Mouse (Mus musculus): ENCODE results near the gene Rsad1. TPM values are rescaled to one million over a fixed set of nuclear protein-coding genes. Genes with fewer than 3 reads are reported as not detected.

The Rsad1 gene
- total RNA-seq, 2 experiments from 2014 or later, result 9.8 to 10.2 TPM

- no peak for DNase-seq
- intact Hi-C loops (cut with DNase I), result loop anchor here (2.0 kb wide), 1 partner anchor 48 kb away; no protein-coding TSS in a partner anchor
Observed at GRCm38 (mm10) chr11:94499035-94499434, 50.0 kb downstream of the Rsad1 start.

- intact Hi-C loops (cut with DNase I), result loop anchor here (2.0 kb wide), 1 partner anchor 48 kb away; no protein-coding TSS in a partner anchor
- peak; percentile 67 to 69 for DNase-seq
Observed at GRCm38 (mm10) chr11:94498093-94498996, 50.7 kb downstream of the Rsad1 start.

GRCm38 (mm10) chr11:94495415-94495814, 53.6 kb downstream of the Rsad1 start:
- DNase-seq, result peak; percentile 62 to 63
- intact Hi-C loops (cut with DNase I), result no loop called here

GRCm38 (mm10) chr11:94491749-94492099, 57.3 kb downstream of the Rsad1 start:
- intact Hi-C loops (cut with DNase I), result no loop called here
- no peak for DNase-seq

GRCm38 (mm10) chr11:94491035-94491748, 57.9 kb downstream of the Rsad1 start:
- DNase-seq, result no peak
- intact Hi-C loops (cut with DNase I), result no loop called here

Other genes with a start within 250 kb of the Rsad1 start
- 10 to 100 TPM; 44.2 to 48.1 TPM for gene Luc7l3, start 227.3 kb downstream of the Rsad1 start, total RNA-seq (2021)
- gene Ankrd40, start 221.3 kb downstream of the Rsad1 start, total RNA-seq (2021), result 100 to 1,000 TPM; 213 to 228 TPM
- gene Abcc3, start 156.3 kb downstream of the Rsad1 start, total RNA-seq (2021), result 1 to 10 TPM; 2.8 TPM
- 10 to 100 TPM; 33.4 to 41.3 TPM for gene Cacna1g, start 75.1 kb downstream of the Rsad1 start, total RNA-seq (2021)
- gene Spata20, start 63.1 kb downstream of the Rsad1 start, total RNA-seq (2021), result 1 to 10 TPM in 1 of 2 experiments, under 1 TPM in 1; 0.31 to 1.2 TPM
- gene Epn3, start 49.3 kb downstream of the Rsad1 start, total RNA-seq (2021), result 10 to 100 TPM; 26.5 to 26.7 TPM
- 1 to 10 TPM; 3.9 to 4.9 TPM for gene Mycbpap, start 27.5 kb downstream of the Rsad1 start, total RNA-seq (2021)
- gene Chad, start 15.8 kb upstream of the Rsad1 start, total RNA-seq (2021), result under 1 TPM; 0.74 TPM
- gene Acsf2, start 52.6 kb upstream of the Rsad1 start, total RNA-seq (2021), result 10 to 100 TPM; 44.5 to 49.6 TPM
- gene Lrrc59, start 80.5 kb upstream of the Rsad1 start, total RNA-seq (2021), result 10 to 100 TPM; 60.0 to 63.3 TPM
- gene Mrpl27, start 104.5 kb upstream of the Rsad1 start, total RNA-seq (2021), result 10 to 100 TPM; 76.6 to 77.1 TPM
- 1 to 10 TPM; 1.7 to 1.8 TPM for gene Eme1, start 104.7 kb upstream of the Rsad1 start, total RNA-seq (2021)
- 10 to 100 TPM; 17.1 to 18.6 TPM for gene Xylt2, start 128.3 kb upstream of the Rsad1 start, total RNA-seq (2021)
- not detected for gene Gm11541, start 155.2 kb upstream of the Rsad1 start, total RNA-seq (2021)
- 1 to 10 TPM; 1.1 to 1.4 TPM for gene Cdc34b, start 192.5 kb upstream of the Rsad1 start, total RNA-seq (2021)
- not detected for gene Tmem92, start 233.4 kb upstream of the Rsad1 start, total RNA-seq (2021)